Mouse (Mus musculus): Measurements from ENCODE around the gene Igfbp7. TPM values are rescaled to one million over a fixed set of nuclear protein-coding genes. Genes with fewer than 3 reads are reported as not detected.

Igfbp7 gene
- total RNA-seq, 1 experiment from 2014 or later: 819 TPM

DNA sequence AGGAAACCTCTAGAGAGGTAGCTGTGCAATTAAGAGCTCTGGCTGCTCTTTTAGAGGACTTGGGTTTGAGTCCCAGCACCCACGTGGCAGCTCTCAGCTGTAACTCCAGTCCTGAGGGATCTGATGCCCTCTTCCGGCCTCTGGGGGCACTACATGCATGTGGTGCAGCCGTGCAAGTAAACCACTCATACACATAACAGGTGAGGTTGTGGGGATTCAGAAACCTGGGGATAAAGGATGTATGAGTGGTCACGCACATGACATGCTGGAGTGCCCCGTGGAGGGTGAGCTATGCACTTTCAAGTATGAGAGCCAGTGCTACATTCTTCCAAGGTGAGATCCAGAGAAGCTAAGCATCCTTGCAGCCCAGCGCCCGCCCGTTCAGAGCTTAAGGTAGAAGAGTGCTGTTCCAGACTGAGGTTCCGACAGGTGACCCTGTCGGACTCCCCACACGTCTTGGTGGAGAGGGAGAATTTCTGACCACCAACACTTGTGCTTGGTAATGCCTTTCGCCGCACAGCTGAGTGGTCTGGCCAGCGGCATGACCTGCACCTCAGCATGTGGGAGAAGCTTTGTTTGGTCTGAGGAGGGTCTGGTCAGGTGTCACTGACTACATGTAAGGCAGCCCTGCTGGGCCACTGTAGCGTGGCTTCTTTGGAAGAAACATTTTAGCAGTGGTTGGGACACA is 57.7 kb downstream of the Igfbp7 start:
- DNase-seq: no peak

DNA sequence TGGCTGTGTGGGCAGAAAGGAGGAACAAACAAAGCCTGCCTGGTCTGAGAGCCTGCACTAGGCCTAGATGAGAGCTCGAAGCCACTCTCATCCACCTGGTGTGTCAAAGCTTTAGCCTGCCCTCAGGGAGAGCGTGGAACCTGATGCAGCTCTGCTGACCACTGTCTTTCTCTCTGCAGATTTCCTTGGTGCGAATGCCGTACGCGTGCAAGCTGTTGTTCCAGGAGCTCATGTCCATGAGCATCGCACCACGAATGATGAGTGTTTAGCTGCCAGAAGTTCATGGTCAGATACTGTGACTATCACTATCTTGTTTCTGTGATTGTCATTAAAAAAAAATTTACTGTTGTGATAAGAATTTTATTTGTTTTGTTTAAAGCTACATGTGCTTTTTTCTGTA is 58.9 kb downstream of the Igfbp7 start:
- peak; percentile 51 for DNase-seq

DNA sequence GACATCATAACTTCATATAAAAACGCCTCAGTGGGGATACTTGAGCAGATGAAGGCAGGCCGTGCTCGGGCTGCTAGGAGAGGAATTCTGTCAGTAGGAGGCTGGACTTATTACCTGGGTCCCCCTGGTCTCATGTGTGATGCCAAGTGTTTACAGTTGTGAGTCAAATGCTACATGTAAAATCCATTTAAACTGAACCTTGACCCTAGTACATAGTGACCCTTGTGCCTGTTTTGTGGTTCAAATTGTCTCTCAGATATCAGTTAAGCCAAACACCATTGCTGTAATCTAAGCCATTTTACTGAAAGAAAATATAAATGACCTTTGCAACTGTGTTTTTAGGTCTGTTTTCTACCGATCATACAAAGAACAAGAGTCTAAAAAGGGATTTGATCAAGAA is 67.8 kb downstream of the Igfbp7 start:
- DNase-seq: no peak

DNA sequence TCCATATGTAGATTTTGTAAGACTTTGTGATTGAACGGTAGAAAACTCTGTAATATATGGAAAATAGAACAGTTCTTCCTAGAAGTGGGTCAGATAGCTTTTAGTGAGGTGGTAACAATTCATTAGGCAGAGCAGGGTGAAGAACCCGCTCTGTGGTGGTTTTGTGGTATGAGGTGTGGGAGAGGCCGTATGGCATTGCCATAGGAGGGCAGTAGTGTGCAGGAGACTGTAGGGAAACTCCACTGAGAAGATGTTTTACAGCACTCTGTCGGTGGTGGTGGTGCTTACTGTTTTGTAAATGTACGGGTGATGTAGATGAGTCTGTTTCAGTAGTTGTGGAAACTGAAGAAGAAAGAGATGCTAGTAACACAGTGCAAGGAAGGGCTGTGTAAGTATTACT is 77.7 kb downstream of the Igfbp7 start:
- DNase-seq: no peak

DNA sequence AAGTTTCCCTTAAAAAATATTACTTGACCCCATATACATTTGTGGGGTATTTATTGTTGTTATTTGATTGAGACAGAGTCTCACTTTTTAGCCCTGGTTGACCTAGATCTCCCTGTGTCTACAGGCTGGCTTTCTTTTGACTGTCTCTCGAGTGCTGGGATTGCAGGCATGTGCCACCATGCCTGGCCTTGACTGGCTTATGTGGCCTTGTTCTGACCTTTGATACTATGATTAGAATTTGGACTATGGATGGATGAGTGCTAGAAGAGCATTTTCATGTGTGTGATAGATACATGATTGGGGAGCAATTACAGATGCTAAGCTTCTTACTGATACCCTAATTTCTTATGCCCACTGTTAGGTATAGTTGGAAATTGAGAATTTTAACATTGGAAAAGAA is 82.9 kb downstream of the Igfbp7 start:
- no peak for DNase-seq

DNA sequence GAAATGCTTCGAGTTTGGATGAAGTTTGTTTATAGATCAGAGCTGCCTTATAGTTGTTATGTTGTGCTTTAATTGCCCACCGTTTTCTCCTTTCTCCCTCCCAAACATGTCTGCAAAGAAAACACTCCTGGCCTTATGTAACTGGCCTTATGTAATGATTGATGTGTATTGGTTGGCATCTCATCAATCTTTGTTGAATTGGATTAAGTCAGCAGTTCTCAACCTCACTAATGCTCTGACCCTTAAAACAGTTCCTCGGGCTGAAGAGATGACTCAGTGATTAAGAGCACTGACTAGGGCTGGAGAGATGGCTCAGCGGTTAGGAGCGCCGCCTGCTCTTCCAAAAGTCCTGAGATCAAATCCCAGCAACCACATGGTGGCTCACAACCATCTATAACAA is 92.9 kb downstream of the Igfbp7 start:
- no peak for DNase-seq

DNA sequence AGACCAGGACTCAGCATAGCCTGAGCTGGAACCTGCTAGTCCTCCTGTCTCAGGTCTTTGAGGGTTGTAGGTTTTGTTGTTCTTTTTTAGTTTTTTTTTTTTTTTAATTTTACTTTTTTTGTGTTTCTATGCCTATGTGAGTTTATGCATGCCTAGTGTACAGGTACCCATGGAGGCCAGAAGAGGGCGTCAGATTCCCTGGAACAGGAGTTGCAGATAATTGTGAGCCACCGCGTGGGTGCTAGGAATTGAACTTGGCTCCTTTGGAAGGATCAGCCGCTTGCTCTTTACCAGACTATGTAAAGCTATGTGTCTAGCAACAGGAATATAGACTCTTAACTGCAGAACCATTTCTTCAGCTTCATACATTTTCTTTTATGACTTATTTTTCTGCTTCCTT is 93.6 kb downstream of the Igfbp7 start:
- DNase-seq: no peak

DNA sequence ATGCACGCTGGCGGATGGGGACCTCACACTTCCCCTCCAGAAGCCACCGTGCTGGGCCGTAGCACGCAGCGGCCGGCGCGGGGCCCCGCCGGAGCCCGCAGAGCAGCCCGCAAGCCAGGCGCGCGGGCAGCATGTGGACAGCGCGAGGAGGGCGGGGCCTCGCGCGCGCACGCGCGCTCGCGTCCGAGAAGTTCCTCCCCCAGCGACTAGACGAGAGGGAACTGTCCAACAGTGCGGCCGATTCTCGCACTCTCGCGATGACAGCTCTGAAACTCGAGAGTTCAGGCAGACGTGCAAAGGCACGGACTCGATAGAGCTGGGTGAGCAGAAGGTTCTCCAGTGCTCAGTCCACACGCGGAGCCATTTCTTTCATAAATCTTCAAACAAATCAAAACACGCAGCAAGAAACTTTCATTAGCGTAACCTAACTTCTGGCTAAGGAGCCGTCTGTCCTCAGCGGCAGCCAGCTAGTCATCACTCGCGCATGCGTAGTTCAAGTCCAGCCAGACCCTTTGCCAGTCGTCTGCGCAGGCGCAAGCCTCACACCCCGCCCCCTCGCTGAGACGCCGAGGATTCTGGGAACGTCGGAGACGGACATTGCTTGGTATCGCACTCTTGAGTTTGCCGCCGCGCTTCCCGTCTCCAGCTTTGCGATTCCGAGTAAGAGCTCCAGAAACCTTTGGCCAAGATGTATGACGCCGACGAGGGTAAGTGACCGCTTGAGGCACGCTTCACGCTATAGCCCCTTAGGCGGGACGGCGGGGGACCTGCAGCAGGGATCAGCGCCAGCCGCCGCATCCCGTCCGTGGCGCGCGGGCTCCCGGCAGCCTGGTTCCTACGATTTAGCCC is 97.7 kb downstream of the Igfbp7 start, which contains the start of the genes Noa1 and Polr2b:
Gene Noa1, minus strand, starts transcription at position 161 of the 849 bp plus-strand sequence.
Gene Polr2b, plus strand, starts transcription at position 224 of the 849 bp plus-strand sequence.
- peak; percentile 99 for DNase-seq

DNA sequence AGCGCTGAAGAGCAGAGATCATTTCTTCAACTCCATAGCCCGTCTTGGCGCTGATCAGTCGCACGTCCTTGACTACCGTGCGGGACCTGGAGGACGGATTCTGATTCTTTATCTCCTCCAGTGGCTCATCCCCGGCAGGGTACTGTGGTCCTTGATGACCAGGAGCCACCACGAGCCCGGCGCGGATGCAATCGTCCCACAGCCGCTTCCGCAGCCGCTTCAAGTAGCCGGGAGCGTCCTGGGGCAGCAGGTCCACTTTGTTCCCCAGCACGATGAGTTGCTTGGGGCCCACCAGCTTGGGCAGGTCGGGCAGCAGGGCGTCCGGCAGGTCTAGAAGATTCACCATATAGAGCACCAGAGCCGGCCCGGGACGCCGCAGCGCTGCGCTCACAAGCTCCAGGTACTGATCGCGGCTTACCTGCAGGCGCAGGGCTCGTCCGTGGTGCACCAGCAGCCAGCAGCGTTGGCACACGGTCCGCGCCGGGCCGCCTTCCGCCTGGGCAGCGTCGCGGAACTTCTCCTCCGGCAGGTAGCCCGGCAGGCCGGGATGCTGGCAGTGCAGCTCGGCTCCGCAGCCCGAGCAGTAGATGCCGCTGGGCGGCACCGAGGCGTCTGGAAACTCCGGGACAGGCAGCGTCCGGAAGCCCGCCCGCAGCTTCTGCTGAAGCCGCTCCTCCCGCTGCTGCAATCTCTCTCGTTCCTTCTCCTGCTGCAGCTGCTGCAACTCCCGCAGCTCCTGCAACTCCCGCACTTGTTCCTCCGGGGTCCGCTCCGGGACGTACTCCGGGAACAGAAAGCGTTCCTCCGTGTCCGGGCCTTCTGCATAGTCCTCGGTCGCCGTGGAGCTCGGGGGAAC is 98.6 kb downstream of the Igfbp7 start:
- peak; percentile 37 for DNase-seq

DNA sequence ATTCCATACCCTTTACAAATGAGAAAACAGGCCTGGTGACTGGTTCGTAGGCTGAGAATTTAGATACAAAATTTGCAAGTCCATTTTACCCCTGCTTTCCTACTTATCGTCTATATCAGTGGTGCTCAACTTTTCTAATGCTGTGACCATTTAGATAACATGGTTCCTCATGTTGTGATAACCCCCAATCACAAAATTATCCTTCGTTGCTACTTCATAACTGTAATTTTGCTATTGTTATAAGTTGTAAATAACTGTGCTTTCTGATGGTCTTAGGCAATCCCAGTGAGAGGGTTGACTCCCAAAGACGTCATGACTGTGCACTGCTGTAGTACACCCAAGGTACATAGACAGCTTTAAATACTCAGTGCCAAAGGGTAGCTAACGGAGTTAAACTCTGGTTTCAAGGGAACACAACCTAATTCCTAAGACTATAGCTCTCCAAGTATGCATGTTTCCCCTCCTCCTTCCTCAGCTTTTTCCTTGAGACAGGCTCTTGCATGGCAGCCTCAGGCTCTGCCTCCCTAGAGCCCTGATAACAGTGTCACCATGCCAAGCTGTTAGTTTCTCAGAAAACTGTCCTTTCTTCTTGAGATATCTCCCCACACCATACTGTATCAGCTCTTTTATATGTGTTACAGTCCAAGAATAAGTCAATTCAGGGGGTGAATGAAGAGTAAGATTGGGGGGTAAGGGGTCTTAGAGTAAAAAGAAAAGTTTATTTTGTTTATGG is 99.9 kb downstream of the Igfbp7 start:
- DNase-seq: no peak

DNA sequence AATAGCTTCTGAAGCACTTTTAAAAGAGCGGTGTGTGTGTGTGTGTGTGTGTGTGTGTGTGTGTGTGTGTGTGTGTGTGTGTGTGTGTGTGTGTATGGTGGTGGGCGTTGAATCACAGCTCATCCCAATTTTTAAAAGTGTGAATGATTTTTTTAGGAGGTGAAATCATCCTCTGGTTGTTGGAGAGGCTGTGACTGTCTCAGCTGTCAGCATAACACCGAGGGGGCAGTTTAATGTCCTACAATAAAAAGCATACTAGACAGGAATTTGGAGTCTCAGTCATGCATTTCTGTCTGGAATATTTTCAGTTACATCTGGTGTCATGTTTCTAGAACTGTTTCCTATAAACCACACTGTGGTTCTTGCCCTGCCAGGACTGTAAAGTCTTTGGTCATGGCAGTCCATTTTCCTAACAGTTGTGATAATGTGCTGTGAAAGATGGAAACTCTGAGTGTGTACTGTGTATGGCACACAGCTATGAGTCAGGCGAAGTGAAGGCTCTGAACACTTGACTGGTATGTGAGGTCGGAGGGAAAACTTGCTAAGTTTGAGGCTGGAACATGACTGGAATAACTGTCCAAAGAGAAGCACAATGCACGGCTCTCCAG is 106.4 kb downstream of the Igfbp7 start:
- DNase-seq: no peak

DNA sequence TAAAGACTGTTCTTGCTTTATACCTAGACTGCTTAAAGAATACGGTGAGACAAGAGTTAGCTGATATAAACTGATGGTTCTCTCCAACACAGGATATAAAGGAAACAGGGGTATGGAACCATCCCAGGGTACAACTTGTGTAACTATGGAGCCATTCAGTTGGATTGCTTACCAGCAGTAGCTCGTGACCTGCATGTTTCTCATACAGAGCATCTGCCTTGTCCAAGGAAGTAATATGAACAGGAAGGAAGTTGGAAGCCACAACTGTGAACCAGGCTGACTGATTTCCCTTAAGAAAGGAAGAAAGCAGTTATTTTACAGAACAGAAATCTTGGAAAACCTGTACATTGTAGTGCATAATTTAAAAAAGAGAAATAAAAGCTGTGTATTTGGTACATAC is 108.4 kb downstream of the Igfbp7 start:
- DNase-seq: no peak

Other genes with a start within 250 kb of the Igfbp7 start
- gene Spink2, start 196.6 kb downstream of the Igfbp7 start, total RNA-seq (2021): 0.64 TPM in 1 of 2 replicates, not detected in the other
- gene Rest, start 142.6 kb downstream of the Igfbp7 start, total RNA-seq (2021): 26.0 and 26.1 TPM in 2 replicates
- 30.4 and 32.3 TPM in 2 replicates for gene Noa1, start 98.0 kb downstream of the Igfbp7 start, total RNA-seq (2021)
- gene Polr2b, start 97.9 kb downstream of the Igfbp7 start, total RNA-seq (2021): 63.3 and 67.0 TPM in 2 replicates

All from adrenal gland, postnatal 14 days (tissue).